Mouse (Mus musculus) megakaryocyte, embryonic 14.5 days (primary cell): ENCODE data around the gene Gm15091. TPM values are rescaled to one million over a fixed set of nuclear protein-coding genes. Genes with fewer than 3 reads are reported as not detected.
"Not testable (repeated sequence)": the region's sequence is repeated elsewhere in the genome, so short reads cannot be mapped to it uniquely, and the experiment has no call there.

Source experiments
- H3K27me3 ChIP-seq: replicated peaks from 2 replicates; pipeline ENCODE3; 2012; ENCODE audit warnings: inconsistent platforms
- H3K36me3 ChIP-seq: replicated peaks from 2 replicates; pipeline ENCODE3; 2012; ENCODE audit warnings: low read length, inconsistent platforms, mixed read lengths
- H3K4me1 ChIP-seq: 2 replicates; pipeline ENCODE4 v1.6.1; 2012; ENCODE audit warnings: inconsistent platforms
- H3K4me3 ChIP-seq: replicated peaks from 2 replicates; pipeline ENCODE3; 2012; ENCODE audit warnings: moderate library complexity, mild to moderate bottlenecking, inconsistent platforms
- H3K9me3 ChIP-seq: 2 replicates; pipeline ENCODE4 v1.6.1; 2012; ENCODE audit warnings: inconsistent platforms
- polyA plus RNA-seq: library from polyadenylated mRNA; stranded (reverse); fragments of >175 nt; gene quantifications from 2 replicates; pipeline ENCODE4 v1.2.3, GENCODE M21; 2012; ENCODE audit warnings: low replicate concordance; ENCODE audit not compliant: insufficient read depth

Gm15091 gene
- polyA plus RNA-seq = not detected in 2 replicates

DNA sequence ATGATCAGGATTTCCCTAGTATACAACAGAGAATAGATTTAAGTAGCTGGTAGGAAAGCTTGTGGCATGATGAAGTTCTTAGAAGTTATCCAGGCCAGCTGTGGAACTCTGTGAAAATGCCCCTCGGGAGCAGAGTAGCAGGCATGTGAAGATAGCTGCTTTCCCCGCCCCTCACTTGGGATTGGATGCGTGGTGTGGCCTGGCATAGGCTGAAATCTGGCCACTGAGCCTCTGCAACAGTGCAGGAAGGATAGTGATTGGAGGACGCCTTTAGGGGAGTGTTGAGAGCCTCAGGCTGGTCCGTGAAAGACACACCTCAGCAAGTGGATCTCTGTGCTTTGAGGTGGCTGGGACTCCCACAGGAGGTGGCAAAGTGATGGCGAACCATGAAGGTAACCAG is at the start of gene Gm15091:
Gm15091 (plus strand) TSS at position 301 of the 400 bp plus-strand sequence.
- H3K4me1 ChIP-seq, H3K9me3 ChIP-seq, H3K4me3 ChIP-seq, H3K36me3 ChIP-seq, H3K27me3 ChIP-seq: not testable (repeated sequence)

Other genes with a start within 250 kb of the Gm15091 start
- not detected in 2 replicates for gene Gm15097, start 157.2 kb upstream of the Gm15091 start, polyA plus RNA-seq